Mouse (Mus musculus): ENCODE data around the gene Ssh2.
"Not testable (repeated sequence)": the region's sequence is repeated elsewhere in the genome, so short reads cannot be mapped to it uniquely, and the experiment has no call there.

The Ssh2 gene

GRCm38 (mm10) chr11:77355055-77355454 is 139.0 kb downstream of the Ssh2 start:
- DNase-seq: no peak

DNA sequence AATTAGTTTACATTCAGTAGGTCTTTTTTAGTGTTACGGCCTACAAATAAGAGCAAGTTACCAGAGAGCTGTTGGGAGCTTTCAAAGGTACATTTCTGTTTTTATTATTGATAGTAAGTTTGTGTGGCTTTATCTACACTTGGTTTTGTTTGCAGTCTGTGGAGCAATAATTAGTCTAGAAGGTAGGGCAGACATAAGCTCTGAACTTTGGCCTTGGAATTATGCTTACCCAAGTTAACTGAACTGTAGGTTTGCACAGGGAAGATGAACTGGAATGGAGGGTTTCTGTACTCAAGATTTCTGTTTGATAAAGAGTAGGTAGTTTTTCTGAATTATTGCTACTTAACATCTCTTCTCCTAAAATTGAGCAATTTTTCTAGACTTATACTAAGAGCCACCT is 141.8 kb downstream of the Ssh2 start:
- no peak for DNase-seq

GRCm38 (mm10) chr11:77363476-77363875 is 147.4 kb downstream of the Ssh2 start:
- DNase-seq: no peak

GRCm38 (mm10) chr11:77364376-77364775 is 148.3 kb downstream of the Ssh2 start:
- DNase-seq: no peak

GRCm38 (mm10) chr11:77365706-77366386 is 149.8 kb downstream of the Ssh2 start:
- DNase-seq: no peak

DNA sequence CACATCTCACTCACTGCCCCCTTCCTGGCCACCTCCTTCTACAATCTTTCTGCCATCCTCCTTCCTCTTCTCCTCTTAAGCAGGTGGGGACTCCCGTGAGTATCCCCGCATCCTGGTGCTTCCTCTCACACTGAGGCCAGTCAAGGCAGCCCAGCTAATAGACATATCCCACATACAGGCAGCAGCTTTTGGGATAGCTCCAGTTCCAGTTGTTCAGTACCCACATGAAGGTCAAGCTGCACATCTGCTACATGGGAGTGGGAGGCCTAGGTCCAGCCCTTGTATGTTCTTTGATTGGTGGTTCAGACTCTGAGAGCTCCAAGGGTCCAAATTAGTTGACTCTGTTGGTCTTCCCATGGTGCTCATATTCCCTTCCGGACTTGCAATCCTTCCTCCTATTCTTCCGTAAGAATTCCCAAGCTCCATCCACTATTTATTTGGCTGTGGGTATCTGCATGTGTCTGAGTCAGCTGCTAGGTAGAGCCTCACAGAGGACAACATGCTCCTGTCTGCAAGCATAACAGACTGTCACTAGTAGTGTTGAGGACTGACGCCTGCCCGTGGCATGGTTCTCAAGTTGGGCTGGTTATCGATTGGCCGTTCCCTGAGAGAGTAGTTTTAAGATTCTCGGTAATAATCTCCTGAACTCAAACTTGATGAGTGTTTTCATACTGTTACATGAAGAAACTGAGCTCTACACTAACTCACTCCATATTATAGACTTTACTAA is 151.6 kb downstream of the Ssh2 start:
- no peak for DNase-seq

DNA sequence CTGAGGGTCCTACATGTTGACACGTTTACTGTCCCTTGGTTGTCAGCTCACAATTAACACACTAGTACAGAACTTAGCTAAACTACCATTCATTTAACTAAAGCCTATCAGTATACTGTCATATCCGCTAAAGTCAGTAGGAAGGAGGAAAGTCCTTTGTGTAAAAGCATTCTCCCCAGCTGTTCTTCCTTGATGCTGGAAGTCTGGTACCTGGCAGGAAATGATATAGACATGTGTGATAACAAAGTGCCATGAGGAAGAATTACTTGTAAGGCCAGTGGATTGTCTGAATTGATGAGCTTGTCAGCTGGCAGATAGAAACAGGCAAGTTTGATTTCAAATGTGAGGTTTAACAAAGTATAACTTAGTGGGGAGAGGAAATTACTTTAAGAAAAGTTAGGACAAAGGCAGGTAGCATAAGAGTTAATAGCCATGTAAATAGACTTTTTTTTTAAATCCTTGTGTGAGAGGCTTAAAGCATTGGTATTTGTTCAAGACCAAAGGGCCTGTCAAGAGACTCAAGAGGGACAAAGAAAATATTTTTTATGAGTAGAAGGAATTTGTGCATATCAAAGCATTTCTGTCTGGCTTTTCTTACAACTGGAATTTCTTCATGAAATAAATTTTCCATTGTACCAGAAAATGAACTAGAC is 153.2 kb downstream of the Ssh2 start:
- DNase-seq: no peak

- no peak for DNase-seq
These were observed 153.7 kb downstream of the Ssh2 start for GRCm38 (mm10) chr11:77369841-77370191.

DNA sequence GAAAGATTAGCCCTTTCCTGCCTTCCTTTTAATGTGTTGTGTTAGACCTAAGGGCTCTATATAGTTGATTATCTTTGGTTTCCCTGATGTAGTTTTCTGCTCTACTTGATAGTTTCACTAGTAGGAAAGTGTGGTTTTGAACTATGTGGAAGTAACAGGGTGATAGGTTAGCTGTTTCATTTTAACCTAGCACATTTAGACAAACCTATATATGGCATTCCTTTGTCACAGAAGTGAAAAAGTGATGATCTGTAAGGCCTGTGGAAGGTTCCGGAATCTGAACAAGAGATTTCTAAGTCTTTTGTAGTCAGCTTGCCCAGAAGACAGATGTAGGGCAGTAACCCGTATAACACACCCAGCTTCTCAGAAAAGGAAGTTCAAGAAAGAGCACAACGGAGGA is 155.0 kb downstream of the Ssh2 start:
- DNase-seq: no peak

DNA sequence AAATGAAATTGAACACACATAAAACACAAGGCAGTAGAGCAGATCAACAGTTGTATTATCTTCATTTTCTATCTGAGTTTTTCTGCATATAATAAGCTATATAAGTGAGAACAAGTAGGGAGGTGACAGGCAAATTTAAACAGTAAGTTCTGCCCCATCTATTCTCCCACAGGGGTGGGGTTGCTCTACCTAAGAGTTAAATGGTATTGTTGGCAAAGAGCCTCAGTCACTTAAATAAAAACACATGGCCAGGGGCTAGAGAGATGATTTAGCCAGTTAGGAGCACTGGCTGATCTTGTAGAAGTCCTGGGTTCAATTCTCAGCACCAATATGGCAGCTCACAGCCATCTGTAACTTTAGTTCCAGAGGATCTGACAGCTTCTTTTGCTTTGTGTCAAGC is 155.6 kb downstream of the Ssh2 start:
- no peak for DNase-seq

DNA sequence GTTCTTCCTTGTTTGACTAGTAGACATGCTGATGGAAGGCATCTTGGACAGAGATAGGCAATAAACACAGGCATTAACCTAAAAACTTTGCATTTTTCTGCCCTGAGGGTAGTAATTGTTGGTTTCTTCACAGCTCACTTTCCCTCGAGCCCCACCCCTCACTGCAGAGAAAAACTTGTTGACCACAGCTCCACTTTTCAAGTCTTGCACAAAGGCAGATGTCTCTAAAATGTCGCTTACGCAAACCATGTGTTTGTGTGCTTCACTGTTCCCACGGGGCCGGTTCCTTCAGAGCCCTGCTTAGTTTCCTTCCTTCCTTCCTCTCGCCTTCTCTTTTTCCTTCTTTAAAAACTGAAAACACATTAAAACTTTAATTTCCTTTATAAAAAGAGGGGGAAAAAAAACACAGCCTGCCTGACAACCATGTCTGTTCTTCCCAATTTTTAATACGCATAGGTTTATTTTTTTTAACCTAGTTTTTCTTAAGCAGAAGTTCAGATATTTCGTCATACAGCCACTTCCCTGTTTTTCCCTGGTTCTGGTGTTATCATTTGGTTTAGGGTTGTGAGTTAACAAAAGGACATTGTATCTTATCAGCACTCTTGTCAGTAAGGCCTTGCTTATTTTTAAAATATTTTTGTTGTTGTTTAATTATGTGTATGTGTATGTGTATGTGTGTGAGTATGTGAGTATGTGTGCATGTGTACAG is 156.3 kb downstream of the Ssh2 start:
- DNase-seq: peak; percentile 59

DNA sequence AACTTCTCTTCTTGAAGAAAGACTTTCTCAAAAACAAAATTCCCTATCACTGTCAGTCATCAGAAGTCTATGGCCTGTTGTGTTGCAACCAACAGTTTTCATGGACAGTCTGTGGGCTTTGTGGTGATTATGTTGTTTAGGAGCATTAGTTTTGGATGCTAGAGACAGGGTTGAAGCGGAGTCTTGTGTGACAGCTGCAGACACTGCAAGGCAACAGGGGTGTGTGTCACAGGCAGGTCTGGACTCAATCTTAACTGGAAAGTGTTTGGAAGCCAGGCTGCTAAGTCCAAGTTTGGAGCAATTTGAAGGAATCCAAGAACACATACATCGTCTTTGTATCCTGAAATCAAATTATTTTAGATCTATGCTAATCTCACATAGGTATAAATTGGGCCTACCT is 162.5 kb downstream of the Ssh2 start:
- no peak for DNase-seq

GRCm38 (mm10) chr11:77381174-77381573 is 165.1 kb downstream of the Ssh2 start:
- no peak for DNase-seq

DNA sequence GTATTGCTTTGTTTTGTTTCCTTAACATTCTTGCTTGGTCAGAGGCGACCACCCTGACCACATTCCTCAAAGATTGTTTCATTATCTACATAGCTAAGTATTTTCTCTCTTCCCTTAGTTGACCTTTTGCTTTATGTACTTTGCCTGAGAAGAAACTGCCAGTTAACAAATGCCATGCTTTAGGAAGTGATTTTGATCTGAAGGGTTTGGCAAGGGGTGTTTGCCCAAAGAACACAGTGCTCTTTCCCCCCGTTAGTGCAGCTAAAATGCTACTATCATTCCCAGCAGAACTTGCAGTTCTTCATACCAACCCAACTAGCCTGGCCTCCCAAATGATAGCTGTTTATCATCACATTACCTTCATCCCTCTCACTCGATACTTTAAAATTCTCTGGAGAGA is 168.1 kb downstream of the Ssh2 start:
- DNase-seq: no peak

- peak; percentile 49 for DNase-seq
These were observed 169.9 kb downstream of the Ssh2 start for GRCm38 (mm10) chr11:77385706-77386690.

DNA sequence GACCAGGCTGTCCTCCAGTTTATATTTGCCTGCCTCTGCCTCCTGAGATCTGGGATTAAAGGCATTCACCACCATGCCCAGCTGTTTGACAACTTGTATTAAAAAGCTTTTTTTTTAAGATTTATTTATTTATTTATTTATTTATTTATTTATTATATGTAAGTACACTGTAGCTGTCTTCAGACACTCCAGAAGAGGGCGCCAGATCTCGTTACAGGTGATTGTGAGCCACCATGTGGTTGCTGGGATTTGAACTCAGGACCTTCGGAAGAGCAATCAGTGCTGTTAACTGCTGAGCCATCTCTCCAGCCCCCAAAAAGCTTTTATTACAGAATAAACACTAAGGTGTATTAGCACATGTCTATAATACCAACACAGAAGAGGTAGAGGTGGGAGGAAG is 172.1 kb downstream of the Ssh2 start:
- not testable (repeated sequence) for DNase-seq

DNA sequence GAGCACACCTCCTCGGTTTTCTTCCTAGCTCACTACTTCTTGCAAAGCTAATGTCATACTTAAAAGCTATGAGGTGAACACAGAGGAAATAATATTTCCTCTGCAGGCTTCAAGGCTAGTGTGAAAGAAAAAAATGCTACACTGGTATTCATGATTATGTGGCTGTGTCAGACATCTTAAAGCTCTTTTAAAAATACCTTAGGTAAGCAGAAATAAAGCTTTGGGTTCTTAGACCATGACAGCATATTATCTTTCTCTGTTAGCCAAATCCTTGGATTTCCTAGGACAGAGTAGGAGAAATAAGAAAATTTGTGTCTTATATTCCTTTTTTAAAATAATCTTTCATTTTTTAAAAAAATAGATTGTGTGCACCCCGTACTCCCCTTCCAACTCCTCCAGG is 179.5 kb downstream of the Ssh2 start:
- DNase-seq: no peak

DNA sequence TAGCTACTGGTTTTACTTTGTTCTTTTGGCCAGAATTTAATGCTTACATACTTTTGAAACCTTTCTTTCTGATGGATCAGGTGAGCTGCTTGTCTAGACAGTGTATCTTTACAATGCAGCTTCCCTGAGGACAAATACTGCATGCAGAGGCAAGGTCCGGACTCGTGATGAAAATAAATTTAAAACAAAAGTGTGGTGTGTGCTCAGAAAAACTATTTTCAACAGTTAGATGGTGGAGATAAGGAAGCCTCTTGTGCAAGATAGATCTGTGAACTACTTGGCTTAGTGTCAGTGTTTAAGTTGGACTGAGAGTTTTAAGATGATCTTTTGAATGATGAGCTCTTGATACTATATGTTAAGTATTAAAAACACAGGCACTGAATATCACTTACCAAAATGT is 186.4 kb downstream of the Ssh2 start:
- DNase-seq: no peak

- DNase-seq: no peak
These were observed 190.2 kb downstream of the Ssh2 start for GRCm38 (mm10) chr11:77406329-77406728.

- DNase-seq: peak; percentile 19
These were observed 193.8 kb downstream of the Ssh2 start for GRCm38 (mm10) chr11:77409879-77410278.

DNA sequence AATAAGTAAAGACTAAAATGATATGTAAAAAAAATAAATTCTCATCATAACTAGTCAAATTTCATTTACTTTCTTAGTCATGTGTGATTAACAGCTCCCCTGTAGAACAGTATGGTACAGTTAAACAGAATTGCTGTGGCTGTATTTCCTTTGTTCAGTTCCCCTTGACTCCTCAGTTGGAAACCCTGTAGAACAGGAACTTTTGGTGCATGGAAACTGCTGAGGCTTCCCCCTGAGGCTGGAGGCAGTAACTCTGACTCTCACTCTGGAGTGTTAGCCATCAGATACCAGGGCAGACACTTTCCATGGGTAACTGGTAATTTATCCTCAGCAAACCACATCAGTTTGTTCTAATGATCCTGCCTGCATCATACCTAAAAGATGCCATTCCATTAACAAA is 195.2 kb downstream of the Ssh2 start:
- no peak for DNase-seq

DNA sequence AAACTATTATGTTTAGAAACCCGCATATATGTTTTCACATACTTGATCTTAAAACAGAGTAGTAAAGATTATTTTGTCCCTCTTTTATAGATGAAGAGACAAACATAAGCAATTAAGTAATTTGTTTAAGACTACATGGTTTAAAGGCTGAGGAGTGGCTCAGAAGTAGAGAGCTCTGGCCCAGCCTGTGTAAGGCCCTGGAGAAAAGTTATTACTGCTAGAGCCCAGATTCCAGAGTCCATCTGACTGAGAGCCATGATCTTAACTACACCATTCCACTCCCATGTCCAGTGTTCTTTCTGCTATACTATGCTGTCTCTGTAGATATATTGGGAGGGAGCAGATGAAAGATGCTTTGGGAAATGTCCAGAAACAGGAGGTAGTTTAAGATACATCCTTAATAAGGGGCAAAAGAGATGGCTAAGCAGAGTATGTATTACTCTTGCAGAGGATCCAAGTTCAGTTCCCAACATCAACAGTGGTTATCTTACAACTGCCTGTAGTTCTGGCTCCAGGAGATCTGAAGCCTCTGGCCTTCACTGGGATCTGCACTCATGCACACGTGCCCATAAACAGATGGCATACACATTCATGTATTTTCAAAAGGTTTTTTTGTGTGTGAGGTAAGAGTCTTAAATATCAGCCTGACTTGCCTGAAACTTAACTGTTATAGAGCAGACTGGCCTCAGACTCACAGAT is 198.2 kb downstream of the Ssh2 start:
- no peak for DNase-seq

Data from thymus, postnatal 4 days (tissue).